Mouse (Mus musculus): Measurements from ENCODE around the gene Rras2. TPM values are rescaled to one million over a fixed set of nuclear protein-coding genes. Genes with fewer than 3 reads are reported as not detected.

The Rras2 gene
- polyA plus RNA-seq, 1 experiment from 2014 or later: 24.7 TPM

DNA sequence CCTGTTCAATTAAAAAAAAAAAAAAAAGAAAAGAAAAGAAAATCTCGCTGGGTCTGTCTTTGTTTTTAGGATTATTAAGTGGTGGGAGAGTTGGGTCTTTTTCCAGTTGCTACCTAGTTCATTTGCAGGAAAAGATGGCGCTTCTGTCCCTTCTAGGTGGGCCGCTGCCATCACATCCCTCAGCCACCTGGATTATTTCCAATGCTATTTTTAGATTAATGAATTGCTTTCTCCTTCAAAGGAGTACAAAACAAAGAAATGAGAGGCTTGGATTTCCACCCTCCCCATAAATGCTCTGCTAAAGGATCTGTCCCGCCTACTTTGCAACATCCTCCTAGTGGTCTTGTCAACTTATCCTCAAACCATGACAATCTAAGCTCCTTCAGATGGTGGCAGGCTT, 76.2 kb downstream of the Rras2 start:
- 77% methylated on average over 4 of the region's 4 CpGs for WGBS
- no peak overlapping the region for H3K9ac ChIP-seq (ENCODE audit: low read depth, low read length)
- H3K4me1 ChIP-seq (ENCODE audit: control insufficient read depth, insufficient read depth, low read length): peaks cover 3% of the 10 kb centered on the region; the same call in 1 of the 2 replicates
- no peak for ATAC-seq
- no peak overlapping the region for H3K4me2 ChIP-seq (ENCODE audit: low read length)
- no peaks in the 10 kb centered on the region for H3K27me3 ChIP-seq (ENCODE audit: control insufficient read depth, insufficient read depth, low read depth, low read length)
- no peaks in the 10 kb centered on the region for H3K9me3 ChIP-seq (replicated peaks; ENCODE audit: control insufficient read depth, low read length, poor library complexity, severe bottlenecking)
- no peak overlapping the region for H3K4me3 ChIP-seq (ENCODE audit: low read depth, low read length)
- no peak overlapping the region for H3K27ac ChIP-seq (ENCODE audit: low read length)
- peaks cover 5% of the 10 kb centered on the region; the same call in 1 of the 2 replicates for H3K36me3 ChIP-seq (ENCODE audit: control insufficient read depth, insufficient read depth, low read length)

DNA sequence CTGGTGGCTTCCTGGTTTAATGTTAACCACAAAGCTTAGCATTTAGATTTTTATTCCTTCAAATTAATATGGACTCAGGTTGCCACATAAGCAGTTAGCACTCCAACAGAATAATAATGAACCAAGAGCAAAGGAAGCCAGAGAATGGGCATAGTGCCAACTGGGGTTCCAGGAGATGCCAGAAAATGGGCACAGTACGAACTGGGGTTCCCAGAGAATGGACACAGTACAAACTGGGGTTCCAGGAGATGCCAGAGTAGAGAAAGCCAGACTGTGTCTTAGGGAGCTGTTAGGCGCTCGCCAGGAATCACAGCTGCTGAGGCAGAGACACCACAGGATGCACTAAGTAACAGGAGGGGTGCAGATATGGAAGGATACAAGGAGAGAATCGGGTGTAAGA, 80.3 kb downstream of the Rras2 start:
- Histone ChIP-seq H3K9ac (ENCODE audit: low read depth, low read length) (no peak overlapping the region), H3K4me1 (ENCODE audit: control insufficient read depth, insufficient read depth, low read length) (peaks cover 3% of the 10 kb centered on the region; the same call in 1 of the 2 replicates), H3K4me2 (ENCODE audit: low read length) (no peak overlapping the region), H3K4me3 (ENCODE audit: low read depth, low read length) (no peak overlapping the region), H3K27me3 (ENCODE audit: control insufficient read depth, insufficient read depth, low read depth, low read length) (no peaks in the 10 kb centered on the region), H3K9me3 (replicated peaks; ENCODE audit: control insufficient read depth, low read length, poor library complexity, severe bottlenecking) (no peaks in the 10 kb centered on the region), H3K27ac (ENCODE audit: low read length) (0 out of 2 replicates have a peak overlapping the region, but pooled peaks have one; percentile 44), H3K36me3 (ENCODE audit: control insufficient read depth, insufficient read depth, low read length) (peaks cover 5% of the 10 kb centered on the region; the same call in 1 of the 2 replicates)
- no peak for ATAC-seq
- WGBS: 77% methylated on average over 4 of the region's 4 CpGs

DNA sequence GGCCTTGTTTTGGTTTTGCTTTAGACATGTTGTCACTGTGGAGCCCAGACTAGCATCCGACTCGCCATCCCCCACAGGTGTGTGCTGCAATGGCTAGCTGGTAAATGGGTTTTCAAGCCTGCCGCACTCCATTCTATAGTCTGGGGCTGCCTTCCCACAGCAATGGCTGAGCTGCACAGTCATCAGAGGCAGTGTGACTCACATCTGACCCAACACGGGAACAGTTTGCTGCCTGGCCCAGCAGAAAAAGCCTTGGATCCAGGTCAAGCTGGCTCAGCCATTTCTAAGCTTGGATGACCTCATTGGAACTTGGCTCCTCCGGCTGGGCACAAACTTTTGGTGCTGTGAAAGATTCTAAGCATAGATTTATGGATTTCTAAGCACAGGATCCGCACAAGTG, 88.0 kb downstream of the Rras2 start:
- Histone ChIP-seq H3K9me3 (replicated peaks; ENCODE audit: control insufficient read depth, low read length, poor library complexity, severe bottlenecking) (no peaks in the 10 kb centered on the region), H3K4me1 (ENCODE audit: control insufficient read depth, insufficient read depth, low read length) (no peaks in the 10 kb centered on the region), H3K4me3 (ENCODE audit: low read depth, low read length) (no peak overlapping the region), H3K4me2 (ENCODE audit: low read length) (no peak overlapping the region), H3K27ac (ENCODE audit: low read length) (no peak overlapping the region), H3K9ac (ENCODE audit: low read depth, low read length) (no peak overlapping the region), H3K36me3 (ENCODE audit: control insufficient read depth, insufficient read depth, low read length) (no peaks in the 10 kb centered on the region), H3K27me3 (ENCODE audit: control insufficient read depth, insufficient read depth, low read depth, low read length) (no peaks in the 10 kb centered on the region)
- WGBS: 89% methylated on average over 6 of the region's 6 CpGs
- no peak for ATAC-seq

DNA sequence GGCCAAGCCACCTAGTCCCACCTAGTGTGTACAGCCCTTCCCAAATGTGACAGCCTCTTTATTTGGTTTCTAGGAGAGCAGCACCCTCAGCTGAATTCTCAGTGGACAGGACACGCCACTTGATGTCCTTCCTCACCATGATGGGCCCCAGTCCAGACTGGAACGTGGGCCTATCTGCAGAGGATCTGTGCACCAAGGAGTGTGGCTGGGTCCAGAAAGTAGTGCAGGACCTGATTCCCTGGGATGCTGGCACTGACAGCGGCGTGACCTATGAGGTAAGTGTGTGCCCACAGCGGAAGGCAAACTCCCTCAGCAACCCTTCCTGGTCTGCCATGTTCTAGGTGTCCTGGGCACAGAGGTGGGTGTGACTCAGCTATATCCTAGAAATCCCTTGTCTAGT, 88.8 kb downstream of the Rras2 start:
- no peak overlapping the region for H3K27ac ChIP-seq (ENCODE audit: low read length)
- no peak overlapping the region for H3K9ac ChIP-seq (ENCODE audit: low read depth, low read length)
- ATAC-seq: no peak
- no peaks in the 10 kb centered on the region for H3K9me3 ChIP-seq (replicated peaks; ENCODE audit: control insufficient read depth, low read length, poor library complexity, severe bottlenecking)
- H3K27me3 ChIP-seq (ENCODE audit: control insufficient read depth, insufficient read depth, low read depth, low read length): no peaks in the 10 kb centered on the region
- no peak overlapping the region for H3K4me2 ChIP-seq (ENCODE audit: low read length)
- 94% methylated on average over 5 of the region's 5 CpGs for WGBS
- H3K36me3 ChIP-seq (ENCODE audit: control insufficient read depth, insufficient read depth, low read length): no peaks in the 10 kb centered on the region
- H3K4me1 ChIP-seq (ENCODE audit: control insufficient read depth, insufficient read depth, low read length): no peaks in the 10 kb centered on the region
- H3K4me3 ChIP-seq (ENCODE audit: low read depth, low read length): no peak overlapping the region

DNA sequence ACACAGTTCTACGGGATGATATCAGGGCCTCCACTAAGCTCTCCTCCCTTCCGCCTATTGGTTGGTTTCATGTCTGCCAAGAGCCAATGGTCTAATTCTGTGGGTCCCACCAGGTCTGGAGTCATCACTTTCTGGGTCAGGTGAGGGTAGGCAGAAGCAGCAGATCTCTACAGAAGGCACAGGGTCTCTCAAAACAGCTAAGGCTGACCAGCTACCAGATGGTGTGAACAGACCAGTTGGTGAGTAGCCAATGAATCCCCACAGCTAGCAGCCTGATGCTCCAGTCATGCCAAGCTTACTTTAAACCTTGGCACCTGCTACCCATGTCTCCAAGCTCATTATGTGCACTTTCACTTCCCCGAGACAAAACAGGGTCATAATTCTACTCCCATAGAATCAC, 90.2 kb downstream of the Rras2 start:
- no peaks in the 10 kb centered on the region for H3K9me3 ChIP-seq (replicated peaks; ENCODE audit: control insufficient read depth, low read length, poor library complexity, severe bottlenecking)
- no peak overlapping the region for H3K27ac ChIP-seq (ENCODE audit: low read length)
- no peak overlapping the region for H3K9ac ChIP-seq (ENCODE audit: low read depth, low read length)
- H3K4me3 ChIP-seq (ENCODE audit: low read depth, low read length): no peak overlapping the region
- no peaks in the 10 kb centered on the region for H3K4me1 ChIP-seq (ENCODE audit: control insufficient read depth, insufficient read depth, low read length)
- H3K36me3 ChIP-seq (ENCODE audit: control insufficient read depth, insufficient read depth, low read length): no peaks in the 10 kb centered on the region
- WGBS: 89% methylated on average over 3 of the region's 3 CpGs
- ATAC-seq: no peak
- no peak overlapping the region for H3K4me2 ChIP-seq (ENCODE audit: low read length)
- no peaks in the 10 kb centered on the region for H3K27me3 ChIP-seq (ENCODE audit: control insufficient read depth, insufficient read depth, low read depth, low read length)

DNA sequence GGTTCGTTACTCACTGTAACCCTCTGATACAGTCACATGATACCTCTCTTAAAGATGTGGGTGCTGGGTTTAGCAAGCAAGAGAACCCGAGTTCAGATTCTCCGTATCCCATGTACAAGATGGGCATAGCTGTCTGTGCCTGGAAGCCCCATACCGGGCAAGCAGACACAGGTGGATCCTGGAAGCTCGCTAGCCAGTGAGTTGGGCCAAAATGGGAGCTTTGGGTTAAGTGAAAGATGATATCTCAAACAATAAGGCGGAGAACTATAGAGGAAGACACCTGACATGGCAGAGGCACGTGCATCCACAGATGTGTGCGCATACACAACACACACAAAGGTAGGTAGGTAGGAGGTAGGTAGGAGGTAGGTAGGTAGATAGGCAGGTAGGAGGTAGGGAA, 90.7 kb downstream of the Rras2 start:
- no peaks in the 10 kb centered on the region for H3K27me3 ChIP-seq (ENCODE audit: control insufficient read depth, insufficient read depth, low read depth, low read length)
- no peak overlapping the region for H3K4me2 ChIP-seq (ENCODE audit: low read length)
- H3K9me3 ChIP-seq (replicated peaks; ENCODE audit: control insufficient read depth, low read length, poor library complexity, severe bottlenecking): no peaks in the 10 kb centered on the region
- 91% methylated on average over 8 of the region's 8 CpGs for WGBS
- H3K4me3 ChIP-seq (ENCODE audit: low read depth, low read length): no peak overlapping the region
- no peaks in the 10 kb centered on the region for H3K36me3 ChIP-seq (ENCODE audit: control insufficient read depth, insufficient read depth, low read length)
- no peak overlapping the region for H3K27ac ChIP-seq (ENCODE audit: low read length)
- H3K9ac ChIP-seq (ENCODE audit: low read depth, low read length): no peak overlapping the region
- H3K4me1 ChIP-seq (ENCODE audit: control insufficient read depth, insufficient read depth, low read length): no peaks in the 10 kb centered on the region
- no peak for ATAC-seq

DNA sequence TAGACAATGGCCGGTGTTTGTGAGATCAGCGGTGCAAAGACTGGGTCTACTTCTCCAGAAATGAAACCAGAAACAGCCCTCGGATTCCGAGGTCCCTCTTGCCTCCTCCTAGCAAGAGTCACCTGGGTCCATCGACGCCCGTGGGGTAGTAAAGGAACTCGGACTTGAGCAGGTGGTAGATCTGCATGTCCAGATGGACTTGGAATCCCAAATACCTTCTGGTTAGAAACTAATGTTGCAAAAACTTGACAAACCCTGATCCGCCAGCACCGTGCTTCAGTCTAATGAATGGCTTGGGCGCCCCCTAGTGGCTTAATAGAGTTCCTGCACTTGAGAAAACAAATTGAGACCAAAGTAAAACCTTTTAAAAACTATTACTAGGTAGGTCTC, 96.9 kb downstream of the Rras2 start:
- Histone ChIP-seq H3K9ac (ENCODE audit: low read depth, low read length) (0 out of 2 replicates have a peak overlapping the region, but pooled peaks have one; percentile 52), H3K27ac (ENCODE audit: low read length) (peak overlapping the region; percentile 54), H3K9me3 (replicated peaks; ENCODE audit: control insufficient read depth, low read length, poor library complexity, severe bottlenecking) (no peaks in the 10 kb centered on the region), H3K4me1 (ENCODE audit: control insufficient read depth, insufficient read depth, low read length) (peaks cover 3% of the 10 kb centered on the region), H3K4me2 (ENCODE audit: low read length) (peak overlapping the region; percentile 73), H3K36me3 (ENCODE audit: control insufficient read depth, insufficient read depth, low read length) (no peaks in the 10 kb centered on the region), H3K4me3 (ENCODE audit: low read depth, low read length) (peak overlapping the region; percentile 41), H3K27me3 (ENCODE audit: control insufficient read depth, insufficient read depth, low read depth, low read length) (no peaks in the 10 kb centered on the region)
- ATAC-seq: peak; percentile 76
- 1% methylated on average over 11 of the region's 11 CpGs for WGBS

DNA sequence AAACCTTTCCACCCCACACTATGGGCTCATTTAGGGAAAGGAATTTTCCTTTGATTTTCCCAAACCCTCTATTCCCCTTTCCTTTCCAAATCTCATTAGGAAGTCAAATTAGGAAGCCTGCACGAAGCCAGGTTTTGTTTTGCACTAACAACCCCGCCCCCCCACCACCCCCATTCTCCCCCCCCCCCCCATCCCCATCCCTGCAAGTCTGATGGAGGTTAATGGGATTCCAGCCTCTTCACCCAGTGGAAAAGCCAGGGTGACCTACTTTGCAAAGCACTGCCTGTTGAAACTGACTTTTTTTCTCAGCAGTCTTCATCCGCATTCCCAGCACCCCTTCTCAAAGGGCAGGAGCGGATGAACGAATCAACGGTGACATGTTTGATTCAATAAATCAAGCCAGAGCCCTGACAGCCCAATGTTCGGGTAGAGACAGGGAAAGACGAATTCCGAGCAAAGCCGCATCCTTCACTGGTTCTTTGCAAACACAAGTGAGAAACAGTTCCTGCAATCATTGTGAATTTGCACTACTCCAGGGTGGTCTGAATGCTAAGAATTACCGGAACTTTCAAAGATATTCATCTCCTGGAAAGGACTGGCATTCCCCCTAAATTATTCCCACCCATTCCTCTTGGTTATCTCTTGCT, 97.4 kb downstream of the Rras2 start:
- peak overlapping the region; percentile 41 for H3K4me3 ChIP-seq (ENCODE audit: low read depth, low read length)
- H3K36me3 ChIP-seq (ENCODE audit: control insufficient read depth, insufficient read depth, low read length): no peaks in the 10 kb centered on the region
- no peaks in the 10 kb centered on the region for H3K27me3 ChIP-seq (ENCODE audit: control insufficient read depth, insufficient read depth, low read depth, low read length)
- 2% methylated on average over 11 of the region's 11 CpGs for WGBS
- peaks cover 3% of the 10 kb centered on the region for H3K4me1 ChIP-seq (ENCODE audit: control insufficient read depth, insufficient read depth, low read length)
- H3K9ac ChIP-seq (ENCODE audit: low read depth, low read length): 0 out of 2 replicates have a peak overlapping the region, but pooled peaks have one; percentile 52
- 0 out of 2 replicates have a peak, but pooled peaks have one; percentile 26 for ATAC-seq
- peak overlapping the region; percentile 73 for H3K4me2 ChIP-seq (ENCODE audit: low read length)
- H3K9me3 ChIP-seq (replicated peaks; ENCODE audit: control insufficient read depth, low read length, poor library complexity, severe bottlenecking): no peaks in the 10 kb centered on the region
- H3K27ac ChIP-seq (ENCODE audit: low read length): peak overlapping the region; percentile 54

DNA sequence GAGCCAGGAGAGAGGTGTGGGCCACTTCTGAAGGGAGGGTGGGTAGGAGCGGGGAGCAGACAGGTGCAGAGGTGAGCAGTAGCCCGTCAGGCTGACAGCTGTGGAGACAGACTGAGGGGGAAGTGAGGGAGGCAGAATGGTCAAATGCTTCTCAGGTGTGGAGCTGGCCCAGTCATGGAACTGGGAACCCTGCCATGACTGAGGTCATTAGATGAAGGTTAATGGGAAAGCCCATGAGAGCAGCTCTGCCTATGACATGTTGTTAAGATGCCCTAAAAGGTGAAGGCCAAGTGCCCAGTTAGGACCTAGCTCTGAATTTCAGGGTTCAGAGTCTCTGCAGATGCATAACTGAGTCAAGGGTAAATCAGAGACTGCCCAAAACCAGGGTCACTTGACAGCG, 98.7 kb downstream of the Rras2 start:
- Histone ChIP-seq H3K4me1 (ENCODE audit: control insufficient read depth, insufficient read depth, low read length) (peaks cover 3% of the 10 kb centered on the region), H3K9me3 (replicated peaks; ENCODE audit: control insufficient read depth, low read length, poor library complexity, severe bottlenecking) (no peaks in the 10 kb centered on the region), H3K27me3 (ENCODE audit: control insufficient read depth, insufficient read depth, low read depth, low read length) (no peaks in the 10 kb centered on the region), H3K4me3 (ENCODE audit: low read depth, low read length) (no peak overlapping the region), H3K27ac (ENCODE audit: low read length) (no peak overlapping the region), H3K36me3 (ENCODE audit: control insufficient read depth, insufficient read depth, low read length) (no peaks in the 10 kb centered on the region), H3K9ac (ENCODE audit: low read depth, low read length) (no peak overlapping the region), H3K4me2 (ENCODE audit: low read length) (no peak overlapping the region)
- 86% methylated on average over 3 of the region's 3 CpGs for WGBS
- no peak for ATAC-seq
